Mouse (Mus musculus) C2C12 (cell line): Measurements from ENCODE around the gene Tubg1.

ENCODE experiments used
- CEBPB ChIP-seq: IDR thresholded peaks from one replicate; pipeline ENCODE4 v1.6.1; 2011; ENCODE audit warnings: low read depth, mild to moderate bottlenecking, control low read depth, moderate library complexity
- CTCF ChIP-seq: IDR thresholded peaks from one replicate; pipeline ENCODE4 v1.5.1; 2011; ENCODE audit not compliant: control insufficient read depth, insufficient read depth, insufficient read length
- FOSL1 ChIP-seq: IDR thresholded peaks from one replicate; pipeline ENCODE4 v1.8.0; 2011; ENCODE audit warnings: mild to moderate bottlenecking, low read length; ENCODE audit not compliant: poor library complexity, insufficient read depth, severe bottlenecking
- MAX ChIP-seq: IDR thresholded peaks from one replicate; pipeline ENCODE4 v1.6.1; 2011; ENCODE audit warnings: mild to moderate bottlenecking, control low read depth
- MYOD1 ChIP-seq: IDR thresholded peaks from one replicate; pipeline ENCODE4 v1.6.1; 2011; ENCODE audit warnings: low read depth; ENCODE audit not compliant: control insufficient read depth, insufficient read length
- MYOG ChIP-seq: IDR thresholded peaks from one replicate; pipeline ENCODE4 v1.6.1; 2011; ENCODE audit not compliant: control insufficient read depth, insufficient read length; ENCODE audit errors: extremely low read depth
- USF1 ChIP-seq: IDR thresholded peaks from one replicate; pipeline ENCODE4 v1.6.1; 2011; ENCODE audit warnings: low read depth, mild to moderate bottlenecking, control low read depth, moderate library complexity

DNA sequence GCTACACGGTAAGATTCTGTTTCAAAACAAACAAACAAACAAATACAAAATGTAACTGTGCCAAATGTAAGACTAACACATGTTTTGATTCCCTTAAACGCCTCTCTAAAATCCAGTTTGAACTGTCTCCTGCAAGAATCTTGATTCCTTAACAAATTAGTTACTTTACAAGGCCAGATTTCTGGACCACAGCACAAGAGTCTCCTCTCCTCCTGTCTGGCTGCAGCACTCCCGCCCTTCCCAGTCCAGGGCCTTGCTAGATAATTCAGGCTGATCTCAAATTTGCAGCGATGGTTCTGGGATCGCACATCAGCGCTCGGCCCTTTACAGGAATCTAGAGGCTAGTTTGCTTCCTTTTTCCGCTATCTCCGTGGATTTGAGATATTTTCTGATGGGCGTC lies 38.1 kb upstream of the Tubg1 start:
- no peak for TF ChIP-seq MAX
- no peak for TF ChIP-seq CTCF
- no peak for TF ChIP-seq MYOD1
- TF ChIP-seq FOSL1, result no peak
- no peak for TF ChIP-seq USF1
- no peak for TF ChIP-seq CEBPB
- no peak for TF ChIP-seq MYOG
